Mouse (Mus musculus): ENCODE measurements around the gene Kif28.
"Not testable (repeated sequence)": the region's sequence is repeated elsewhere in the genome, so short reads cannot be mapped to it uniquely, and the experiment has no call there.

Kif28 gene

GRCm38 (mm10) chr1:179648678-179649077 is 96.4 kb downstream of the Kif28 start:
- not testable (repeated sequence) for DNase-seq (ENCODE audit: low read depth, low spot score)

DNA sequence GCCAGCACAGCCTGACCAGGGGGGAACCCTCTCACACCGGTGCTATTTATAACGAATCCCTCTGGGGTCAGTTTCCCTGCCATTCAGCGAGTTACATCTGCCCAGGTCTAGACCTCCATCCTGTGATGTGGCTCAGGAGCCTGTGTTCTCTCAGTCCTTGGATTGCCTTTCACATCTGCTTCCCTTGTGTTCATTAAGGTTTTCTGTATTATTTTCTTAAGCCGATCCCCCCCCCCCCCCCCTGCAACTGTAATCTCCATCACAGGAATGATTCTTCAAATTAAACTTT is 99.1 kb downstream of the Kif28 start:
- no peak for DNase-seq (ENCODE audit: low read depth, low spot score)

All from CD4-positive, CD25-positive, alpha-beta regulatory T cell, adult 2 months (primary cell).